Mouse (Mus musculus) kidney, adult 2 months (tissue): ENCODE results near the gene Arsa. TPM values are rescaled to one million over a fixed set of nuclear protein-coding genes. Genes with fewer than 3 reads are reported as not detected.

Experiments used
- DNase-seq: peaks from one replicate; pipeline ENCODE4 v3.0.0; 2021
- H3K27ac ChIP-seq: fragments of 200-500 bp; 2 replicates; pipeline ENCODE4 v1.5.1; 2012; ENCODE audit warnings: low read depth, low read length, control low read depth, inconsistent platforms; ENCODE audit not compliant: insufficient read depth
- H3K27me3 ChIP-seq: fragments of 200-500 bp; replicated peaks from 2 replicates; pipeline ENCODE4 v1.6.1; 2012; ENCODE audit warnings: mild to moderate bottlenecking, moderate library complexity, low read length, inconsistent platforms; ENCODE audit not compliant: control insufficient read depth, insufficient read depth
- H3K36me3 ChIP-seq: fragments of 200-500 bp; 2 replicates; pipeline ENCODE4 v1.6.1; 2012; ENCODE audit warnings: mild to moderate bottlenecking, moderate library complexity, low read length, inconsistent platforms; ENCODE audit not compliant: control insufficient read depth, insufficient read depth
- H3K4me1 ChIP-seq: fragments of 200-500 bp; 2 replicates; pipeline ENCODE4 v1.6.1; 2011; ENCODE audit warnings: low read length; ENCODE audit not compliant: control insufficient read depth, insufficient read depth
- H3K4me3 ChIP-seq: fragments of 200-500 bp; 2 replicates; pipeline ENCODE4 v1.5.1; 2011; ENCODE audit warnings: mild to moderate bottlenecking, low read depth, low read length, control low read depth; ENCODE audit not compliant: insufficient read depth
- CTCF ChIP-seq: fragments of 200-500 bp; conservative IDR thresholded peaks from 2 replicates; pipeline ENCODE4 v1.5.1; 2011; ENCODE audit warnings: low read depth, mild to moderate bottlenecking, control low read depth, low read length, moderate library complexity, mixed read lengths; ENCODE audit not compliant: insufficient read depth, insufficient read length
- POLR2A ChIP-seq: fragments of 200-500 bp; IDR thresholded peaks from one replicate; pipeline ENCODE4 v1.6.1; 2011; ENCODE audit warnings: low read depth, low read length, control low read depth
- WGBS: fragments of 180-500 bp; shearing (Covaris S2); methylation state at CpG from one replicate; pipeline ENCODE4 v1.1.7; 2018; 5-methylcytosine and 5-hydroxymethylcytosine counted together
- polyA plus RNA-seq: library from polyadenylated mRNA; depleted of rRNA; stranded (reverse); fragments of >200 nt; gene quantifications from 2 replicates; pipeline ENCODE4 v1.2.3, GENCODE M21; 2012

Gene Arsa
- polyA plus RNA-seq, 1 experiment = 26.0 TPM

GRCm38 (mm10) chr15:89499784-89500220 lies 22.6 kb upstream of the Arsa start:
- H3K27ac ChIP-seq = no peak overlapping the region
- TF ChIP-seq CTCF (no peak), POLR2A (no peak)
- H3K4me1 ChIP-seq = no peaks in the 10 kb centered on the region
- H3K36me3 ChIP-seq = no peaks in the 10 kb centered on the region
- H3K27me3 ChIP-seq = no peaks in the 10 kb centered on the region; the same call in none of the 2 replicates
- no peak for DNase-seq
- peak overlapping the region; percentile 59 for H3K4me3 ChIP-seq
- WGBS = 2% methylated on average over 55 of the region's 60 CpGs

- Histone ChIP-seq H3K36me3 (no peaks in the 10 kb centered on the region), H3K27ac (peak within 1 kb of the TSS; percentile 68), H3K4me3 (peak within 1 kb of the TSS; percentile 60), H3K27me3 (no peaks in the 10 kb centered on the region; the same call in none of the 2 replicates), H3K4me1 (no peaks in the 10 kb centered on the region)
- TF ChIP-seq POLR2A (no peak), CTCF (no peak)
- WGBS = 3% methylated on average over 41 of the region's 72 CpGs
- DNase-seq = no peak
Observed at GRCm38 (mm10) chr15:89498961-89499688, 21.9 kb upstream of the Arsa start, which contains the start of gene Shank3. Shank3 (plus strand) TSS chr15:89499623.

- DNase-seq = peak; percentile 45
- Histone ChIP-seq H3K27me3 (no peaks in the 10 kb centered on the region; the same call in none of the 2 replicates), H3K4me3 (peak overlapping the region; percentile 60), H3K4me1 (no peaks in the 10 kb centered on the region), H3K36me3 (no peaks in the 10 kb centered on the region), H3K27ac (peak overlapping the region; percentile 68)
- WGBS = 6% methylated on average over 41 of the region's 41 CpGs
- TF ChIP-seq CTCF (no peak), POLR2A (no peak)
Observed at GRCm38 (mm10) chr15:89498049-89498960, 21.1 kb upstream of the Arsa start.

GRCm38 (mm10) chr15:89497391-89498048 lies 20.3 kb upstream of the Arsa start:
- no peak for TF ChIP-seq CTCF
- TF ChIP-seq POLR2A = peak; percentile 34
- H3K4me3 ChIP-seq = peak overlapping the region; percentile 60
- 23% methylated on average over 4 of the region's 4 CpGs for WGBS
- H3K27ac ChIP-seq = peak overlapping the region; percentile 78
- H3K36me3 ChIP-seq = no peaks in the 10 kb centered on the region
- H3K4me1 ChIP-seq = no peaks in the 10 kb centered on the region
- H3K27me3 ChIP-seq = no peaks in the 10 kb centered on the region; the same call in none of the 2 replicates
- DNase-seq = peak; percentile 91

GRCm38 (mm10) chr15:89496841-89497240 lies 19.6 kb upstream of the Arsa start:
- H3K4me3 ChIP-seq = no peak overlapping the region
- 57% methylated on average over 2 of the region's 2 CpGs for WGBS
- no peak for DNase-seq
- no peaks in the 10 kb centered on the region for H3K4me1 ChIP-seq
- peak overlapping the region; percentile 78 for H3K27ac ChIP-seq
- H3K36me3 ChIP-seq = no peaks in the 10 kb centered on the region
- H3K27me3 ChIP-seq = no peaks in the 10 kb centered on the region; the same call in none of the 2 replicates
- TF ChIP-seq POLR2A (no peak), CTCF (no peak)

GRCm38 (mm10) chr15:89496131-89496530 lies 18.9 kb upstream of the Arsa start:
- 69% methylated on average over 4 of the region's 4 CpGs for WGBS
- H3K27me3 ChIP-seq = no peaks in the 10 kb centered on the region; the same call in none of the 2 replicates
- H3K4me3 ChIP-seq = no peak overlapping the region
- H3K36me3 ChIP-seq = no peaks in the 10 kb centered on the region
- H3K27ac ChIP-seq = no peak overlapping the region
- no peaks in the 10 kb centered on the region for H3K4me1 ChIP-seq
- DNase-seq = no peak
- TF ChIP-seq CTCF (no peak), POLR2A (no peak)
